Mouse (Mus musculus) thymus, adult 2 months (tissue): ENCODE data around the gene Itpkb. TPM values are rescaled to one million over a fixed set of nuclear protein-coding genes. Genes with fewer than 3 reads are reported as not detected.

ENCODE experiments used
- DNase-seq: peaks from one replicate; pipeline ENCODE4 v3.0.0; 2021
- H3K27ac ChIP-seq: fragments of 200-500 bp; 2 replicates; pipeline ENCODE4 v1.5.1; 2012; ENCODE audit warnings: low read length, control low read depth; ENCODE audit not compliant: control insufficient read depth, insufficient read depth
- H3K27me3 ChIP-seq: fragments of 200-500 bp; 2 replicates; pipeline ENCODE4 v1.6.1; 2012; ENCODE audit warnings: mild to moderate bottlenecking, low read length, moderate library complexity, mixed read lengths; ENCODE audit not compliant: control insufficient read depth, insufficient read depth
- H3K36me3 ChIP-seq: fragments of 200-500 bp; 2 replicates; pipeline ENCODE4 v1.6.1; 2012; ENCODE audit warnings: mild to moderate bottlenecking, low read length, moderate library complexity; ENCODE audit not compliant: control insufficient read depth, insufficient read depth
- H3K4me1 ChIP-seq: fragments of 200-500 bp; replicated peaks from 2 replicates; pipeline ENCODE4 v1.6.1; 2012; ENCODE audit warnings: low read length; ENCODE audit not compliant: control insufficient read depth, insufficient read depth
- H3K4me3 ChIP-seq: fragments of 200-500 bp; 2 replicates; pipeline ENCODE4 v1.5.1; 2012; ENCODE audit warnings: mild to moderate bottlenecking, low read length, control low read depth, moderate library complexity; ENCODE audit not compliant: control insufficient read depth, insufficient read depth
- CTCF ChIP-seq: fragments of 200-500 bp; IDR thresholded peaks from 2 replicates; pipeline ENCODE4 v1.5.1; 2012; ENCODE audit warnings: mild to moderate bottlenecking, control low read depth, low read length, moderate library complexity, borderline replicate concordance; ENCODE audit not compliant: control insufficient read depth, poor library complexity, insufficient read depth; ENCODE audit errors: extremely low read depth
- POLR2A ChIP-seq: fragments of 200-500 bp; IDR thresholded peaks from 2 replicates; pipeline ENCODE4 v1.6.1; 2012; ENCODE audit warnings: mild to moderate bottlenecking, low read length, control low read depth, moderate library complexity; ENCODE audit not compliant: control insufficient read depth, poor library complexity, insufficient read depth; ENCODE audit errors: extremely low read depth
- WGBS: fragments of 180-500 bp; shearing (Covaris S2); methylation state at CpG from one replicate; pipeline ENCODE4 v1.1.7; 2018; 5-methylcytosine and 5-hydroxymethylcytosine counted together
- polyA plus RNA-seq: library from polyadenylated mRNA; depleted of rRNA; stranded (reverse); fragments of >200 nt; gene quantifications from 2 replicates; pipeline ENCODE4 v1.2.3, GENCODE M21; 2012; rRNA removed

The Itpkb gene
- 69.0 and 73.0 TPM in 2 replicates for polyA plus RNA-seq

- Histone ChIP-seq H3K4me1 (peaks cover 33% of the 10 kb centered on the region), H3K36me3 (peaks cover 26% of the 10 kb centered on the region), H3K27me3 (no peaks in the 10 kb centered on the region), H3K4me3 (peak within 1 kb of the TSS; percentile 92), H3K27ac (peak within 1 kb of the TSS; percentile 98)
- 0% methylated on average over 19 of the region's 19 CpGs for WGBS
- DNase-seq, result peak; percentile 87
- no peak for TF ChIP-seq CTCF
- TF ChIP-seq POLR2A, result peak; percentile 96
These were observed at the start of gene Itpkb for GRCm38 (mm10) chr1:180330145-180330706. Gene Itpkb (plus strand): TSS chr1:180330485.

GRCm38 (mm10) chr1:180282581-180282980 lies 47.7 kb upstream of the Itpkb start:
- TF ChIP-seq POLR2A (no peak), CTCF (no peak)
- no peaks in the 10 kb centered on the region for H3K36me3 ChIP-seq
- no peak overlapping the region for H3K27ac ChIP-seq
- no peak for DNase-seq
- WGBS, result 92% methylated on average over 6 of the region's 6 CpGs
- H3K27me3 ChIP-seq, result no peaks in the 10 kb centered on the region
- H3K4me3 ChIP-seq, result no peak overlapping the region
- peaks cover 7% of the 10 kb centered on the region for H3K4me1 ChIP-seq

- peaks cover 7% of the 10 kb centered on the region for H3K4me1 ChIP-seq
- H3K36me3 ChIP-seq, result no peaks in the 10 kb centered on the region
- 84% methylated on average over 16 of the region's 16 CpGs for WGBS
- TF ChIP-seq CTCF, result no peak
- no peak for TF ChIP-seq POLR2A
- H3K27me3 ChIP-seq, result no peaks in the 10 kb centered on the region
- H3K27ac ChIP-seq, result no peak overlapping the region
- H3K4me3 ChIP-seq, result no peak overlapping the region
- no peak for DNase-seq
These were observed 46.2 kb upstream of the Itpkb start for GRCm38 (mm10) chr1:180283813-180284768.

GRCm38 (mm10) chr1:180286081-180286831 lies 44.0 kb upstream of the Itpkb start:
- TF ChIP-seq POLR2A (no peak), CTCF (no peak)
- H3K27ac ChIP-seq, result no peak overlapping the region
- no peak for DNase-seq
- no peak overlapping the region for H3K4me3 ChIP-seq
- H3K27me3 ChIP-seq, result no peaks in the 10 kb centered on the region
- WGBS, result 88% methylated on average over 15 of the region's 15 CpGs
- peaks cover 3% of the 10 kb centered on the region; the same call in 1 of the 2 replicates for H3K4me1 ChIP-seq
- no peaks in the 10 kb centered on the region for H3K36me3 ChIP-seq

GRCm38 (mm10) chr1:180288227-180288626 lies 42.1 kb upstream of the Itpkb start:
- TF ChIP-seq CTCF, result no peak
- TF ChIP-seq POLR2A, result no peak
- H3K27me3 ChIP-seq, result no peaks in the 10 kb centered on the region
- 72% methylated on average over 7 of the region's 7 CpGs for WGBS
- DNase-seq, result no peak
- no peak overlapping the region for H3K27ac ChIP-seq
- peaks cover 6% of the 10 kb centered on the region; the same call in 1 of the 2 replicates for H3K4me1 ChIP-seq
- no peaks in the 10 kb centered on the region for H3K36me3 ChIP-seq
- no peak overlapping the region for H3K4me3 ChIP-seq
